Mouse (Mus musculus): ENCODE results near the gene Pilra.

DNA sequence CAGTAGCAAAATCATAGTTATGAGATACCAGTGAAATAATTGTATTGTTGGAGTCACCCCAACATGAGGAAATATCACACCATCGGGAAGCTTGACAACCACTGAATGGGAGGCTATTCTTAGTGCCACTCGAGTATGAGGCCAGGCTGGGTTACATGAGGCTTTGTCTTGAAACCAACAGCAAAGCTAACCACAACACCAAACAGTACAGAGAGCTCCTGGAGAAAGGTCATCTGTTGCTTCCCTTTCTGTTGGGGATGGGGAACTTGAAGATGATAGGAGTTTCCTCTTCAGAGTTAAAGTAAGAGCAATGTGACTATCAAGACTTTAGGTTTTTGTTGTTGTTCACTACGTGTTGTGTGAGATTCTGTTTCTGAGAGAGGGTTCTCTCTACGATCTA is 46.8 kb upstream of the Pilra start:
- no peak for TF ChIP-seq TBP (IDR thresholded peaks at IDR 0.05; ENCODE audit: low read depth, low read length)
- no peak for TF ChIP-seq GATA1 (IDR thresholded peaks at IDR 0.05; ENCODE audit: low read depth, low read length)
- TF ChIP-seq EP300 (IDR thresholded peaks at IDR 0.05; ENCODE audit: low read depth in 1 of 2, low read length in 2 of 2), result no peak; a peak in 1 of 4 replicates
- TF ChIP-seq CTCF (IDR thresholded peaks at IDR 0.05 in 2 of 3, conservative IDR thresholded peaks at IDR 0.05 in 1 of 3; ENCODE audit: control insufficient read depth in 1 of 3, insufficient read depth in 1 of 3, low read depth in 2 of 3, low read length in 3 of 3, poor library complexity in 1 of 3, severe bottlenecking in 1 of 3), result no peak
- no peak for TF ChIP-seq MXI1 (IDR thresholded peaks at IDR 0.05; ENCODE audit: low read depth, low read length)
- no peak for TF ChIP-seq RAD21 (IDR thresholded peaks at IDR 0.05; ENCODE audit: low read depth, low read length)
- TF ChIP-seq MAZ (IDR thresholded peaks at IDR 0.05; ENCODE audit: low read depth, low read length), result no peak
- TF ChIP-seq POLR2AphosphoS2 (IDR thresholded peaks at IDR 0.05; ENCODE audit: low read length), result no peak
- no peak for TF ChIP-seq MEF2A (IDR thresholded peaks at IDR 0.05; ENCODE audit: extremely low read depth, insufficient replicate concordance, low read depth, low read length, poor library complexity, severe bottlenecking)

Data from MEL (cell line).